Mouse (Mus musculus): Measurements from ENCODE around the gene Thbs2.

DNA sequence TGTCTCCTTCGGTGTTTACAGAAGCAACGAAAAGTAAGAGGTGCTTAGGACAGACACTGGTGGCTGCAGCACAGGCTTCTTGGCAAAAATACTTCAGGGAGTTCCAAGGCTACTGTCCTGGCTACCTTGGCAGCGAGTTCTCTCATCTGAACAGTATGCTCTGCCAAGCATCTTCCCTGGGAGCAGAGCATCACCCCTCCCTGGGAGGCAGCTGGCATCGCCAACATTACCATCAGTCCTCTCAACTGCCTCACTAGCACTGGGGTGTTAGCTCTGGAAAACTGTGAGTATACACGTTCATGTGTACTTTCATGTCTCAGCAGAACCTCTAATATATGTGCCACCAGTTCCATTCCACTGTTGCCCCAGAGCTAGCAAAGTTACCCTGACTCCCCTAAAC lies 30.7 kb downstream of the Thbs2 start:
- TF ChIP-seq POLR2A (IDR thresholded peaks at IDR 0.05; ENCODE audit: extremely low read depth, insufficient read depth, low read length): no peak
- no peak for TF ChIP-seq CTCF (IDR thresholded peaks at IDR 0.05; ENCODE audit: low read depth, low read length)

All from liver, adult 2 months (tissue).